Mouse (Mus musculus): ENCODE data around the gene Naa20. TPM values are rescaled to one million over a fixed set of nuclear protein-coding genes. Genes with fewer than 3 reads are reported as not detected.

The Naa20 gene
- total RNA-seq (2021) = 10 to 100 TPM; 60.9 to 67.9 TPM

GRCm38 (mm10) chr2:145901861-145902260, at the start of gene Naa20:
Gene Naa20, plus strand, starts transcription at chr2:145902099.
- intact Hi-C loops (cut with DNase I) = no loop called here
- no peak for DNase-seq

GRCm38 (mm10) chr2:145855831-145856230, 46.1 kb upstream of the Naa20 start:
- DNase-seq = no peak
- intact Hi-C loops (cut with DNase I) = no loop called here

DNA sequence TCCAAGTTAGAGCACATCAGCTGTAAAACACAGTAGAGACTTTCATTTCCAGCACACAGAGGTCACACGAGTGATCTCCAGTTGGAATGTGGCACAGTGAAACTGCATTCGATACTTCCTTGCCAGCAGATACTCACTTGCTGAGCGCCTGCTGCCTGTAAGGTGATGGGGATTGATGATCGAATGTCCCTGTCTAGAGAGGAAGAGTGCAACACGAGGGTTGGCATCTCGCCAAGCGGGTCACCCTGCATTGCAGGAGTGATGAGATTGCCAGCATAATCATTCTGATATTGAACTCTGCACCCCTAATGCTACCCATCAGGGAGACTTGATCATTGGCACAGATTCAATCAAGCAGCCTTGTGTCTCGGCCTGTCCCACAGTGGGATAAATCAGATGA, 44.0 kb upstream of the Naa20 start:
- intact Hi-C loops (cut with DNase I) = no loop called here
- peak; percentile 38 for DNase-seq

DNA sequence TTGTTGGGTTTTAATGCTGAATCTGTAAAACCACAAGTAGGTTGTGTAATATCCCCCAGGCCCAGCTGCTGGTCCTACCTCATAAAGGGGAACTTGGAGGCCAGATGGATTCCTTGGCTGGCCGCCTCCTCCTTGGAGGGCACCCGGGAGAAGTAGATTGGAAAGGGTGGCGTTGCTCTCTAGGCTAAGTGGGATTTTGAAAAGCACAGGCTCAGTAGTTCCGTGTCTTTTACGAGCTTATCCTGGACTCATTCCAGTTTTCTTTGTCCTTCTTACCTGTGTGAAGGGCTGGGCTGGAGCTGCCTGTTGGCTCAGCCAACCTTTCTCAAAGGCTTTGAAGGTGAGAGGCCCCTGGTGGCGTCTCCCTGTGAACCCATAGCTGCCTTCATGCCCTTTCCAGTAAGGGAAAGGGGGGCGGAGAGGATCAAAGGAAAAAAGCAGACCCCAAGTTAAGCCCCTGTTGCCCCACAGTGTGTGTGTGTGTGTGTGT, 42.4 kb upstream of the Naa20 start:
- peak; percentile 80 for DNase-seq
- intact Hi-C loops (cut with DNase I) = no loop called here

DNA sequence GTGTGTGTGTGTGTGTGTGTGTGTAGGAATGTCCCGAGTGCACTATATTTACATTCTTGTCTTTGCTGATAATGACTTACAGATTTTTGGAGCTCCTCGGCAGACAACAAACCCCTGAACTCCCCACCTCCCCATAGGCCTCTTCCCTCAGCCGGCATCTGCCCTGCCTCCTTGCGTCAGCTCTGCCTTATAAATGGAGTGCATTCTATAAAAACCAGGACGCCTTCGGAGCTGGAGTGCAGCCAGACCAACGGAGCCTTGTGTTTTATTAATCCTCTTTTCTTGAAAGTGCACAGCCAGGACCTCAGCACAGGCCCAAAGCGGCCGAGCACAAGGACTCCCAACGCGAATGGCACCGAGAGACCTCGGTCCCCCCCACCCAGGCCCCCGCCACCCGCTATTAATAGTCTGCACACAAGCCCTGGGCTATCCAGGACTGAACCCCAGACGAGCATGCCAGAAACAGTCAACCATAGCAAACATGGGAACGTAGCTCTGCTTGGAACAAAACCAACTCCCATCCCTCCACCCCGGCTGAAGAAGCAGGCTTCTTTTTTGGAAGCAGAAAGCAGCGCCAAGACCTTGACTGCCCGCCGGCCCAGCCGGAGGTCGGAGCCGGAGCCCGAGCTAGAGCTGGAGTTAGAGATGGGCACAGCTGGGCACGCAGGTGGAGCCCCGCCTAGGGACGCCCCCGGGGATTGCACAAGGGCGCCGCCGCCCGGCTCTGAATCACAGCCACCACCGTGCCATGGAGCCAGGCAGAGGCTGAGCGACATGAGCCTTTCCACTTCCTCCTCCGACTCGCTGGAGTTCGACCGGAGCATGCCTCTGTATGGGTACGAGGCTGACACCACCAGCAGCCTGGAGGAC, 41.7 kb upstream of the Naa20 start:
- intact Hi-C loops (cut with DNase I) = no loop called here
- DNase-seq = peak; percentile 81

DNA sequence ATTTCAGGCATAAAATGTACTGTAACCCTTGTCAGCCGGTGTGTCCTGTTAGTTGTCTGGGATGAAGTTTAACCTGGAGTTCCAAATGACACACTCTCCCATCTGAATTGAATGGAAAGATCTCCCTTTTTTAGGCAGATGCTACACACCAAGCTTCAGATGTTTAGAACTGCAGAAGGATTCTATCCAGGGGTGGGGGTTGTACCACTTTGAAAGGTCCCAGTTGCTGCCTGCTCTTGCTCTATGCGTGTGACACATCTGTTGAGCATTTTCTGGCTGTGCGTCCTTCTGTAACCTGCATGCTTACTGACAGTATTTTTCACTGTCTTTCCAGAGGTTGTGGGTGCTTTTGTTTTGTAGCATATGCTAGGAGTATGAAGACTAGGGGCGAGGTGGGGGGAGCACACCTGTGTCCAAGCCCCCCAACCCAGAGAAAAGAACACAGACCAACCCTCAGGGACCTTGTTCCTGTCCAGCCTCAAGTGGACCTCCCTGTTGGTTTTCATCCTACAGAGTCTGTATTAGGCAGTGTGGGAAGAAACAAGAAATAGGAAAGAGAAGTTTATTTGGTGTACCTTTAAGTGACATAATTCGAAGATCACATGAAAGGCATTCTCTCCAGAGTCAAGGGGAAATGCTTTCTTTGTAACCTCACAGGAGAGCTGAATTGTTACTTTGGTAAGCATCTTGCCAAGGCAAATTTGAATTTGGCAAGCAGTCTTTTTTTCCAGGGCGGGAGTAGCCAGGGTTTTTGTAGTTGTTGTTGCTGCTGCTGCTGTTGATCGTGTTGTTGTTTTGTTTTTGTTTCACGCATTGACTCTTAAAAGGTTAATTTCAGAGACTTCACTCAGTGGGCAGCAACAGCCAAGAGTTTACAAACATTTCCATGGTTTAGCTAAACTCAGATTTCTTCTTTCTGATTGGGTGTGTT, 40.4 kb upstream of the Naa20 start:
- intact Hi-C loops (cut with DNase I) = no loop called here
- DNase-seq = no peak

DNA sequence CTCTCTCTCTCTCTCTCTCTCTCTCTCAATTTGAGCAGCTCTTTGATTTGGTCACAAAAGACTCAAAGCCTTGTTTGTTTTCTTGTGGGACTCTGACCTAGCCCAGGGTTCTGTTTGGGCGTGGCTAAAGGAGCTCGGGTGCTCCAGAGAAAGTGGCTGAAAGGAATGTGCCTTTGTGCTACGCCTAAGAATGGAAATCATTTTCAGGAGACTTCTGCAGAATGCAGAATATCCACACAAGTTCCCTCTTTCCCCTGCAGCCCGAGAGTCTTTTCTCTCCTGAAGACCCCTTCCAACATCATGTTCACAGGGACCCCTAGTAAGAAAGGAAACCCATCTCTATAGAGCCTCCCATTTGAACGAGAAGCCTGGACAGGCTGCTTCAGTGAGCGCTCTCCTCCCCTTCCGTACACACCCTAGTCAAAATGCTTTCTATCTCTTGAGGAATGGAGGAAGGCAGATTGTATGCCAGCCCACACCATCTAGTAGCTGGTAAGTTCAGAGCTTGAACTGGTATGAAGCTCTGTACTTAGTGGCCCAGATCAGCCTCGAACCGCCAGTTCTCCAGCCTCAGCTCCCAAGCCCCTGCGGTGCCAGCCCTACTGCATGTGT, 39.6 kb upstream of the Naa20 start:
- no peak for DNase-seq
- intact Hi-C loops (cut with DNase I) = no loop called here

DNA sequence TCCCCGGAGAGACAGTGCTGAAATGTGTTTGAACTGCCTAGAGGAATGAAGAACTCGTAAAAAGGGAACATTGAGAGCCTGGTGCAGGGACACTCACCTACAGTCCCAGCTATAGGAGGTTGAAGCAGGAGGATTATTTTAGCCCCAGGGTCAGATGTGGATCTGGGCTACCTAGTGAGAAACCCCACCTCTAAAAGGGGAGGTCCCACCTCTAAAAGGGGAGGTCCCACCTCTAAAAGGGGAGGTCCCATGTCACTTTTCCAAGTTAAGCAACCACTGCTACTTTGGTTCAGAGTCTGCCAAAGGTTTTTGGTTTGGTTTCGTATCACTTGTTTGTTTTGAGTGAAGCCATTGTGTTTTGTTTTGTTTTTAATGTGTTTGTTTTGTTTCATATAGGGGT, 36.6 kb upstream of the Naa20 start:
- intact Hi-C loops (cut with DNase I) = no loop called here
- DNase-seq = no peak

GRCm38 (mm10) chr2:145866238-145866637, 35.7 kb upstream of the Naa20 start:
- no peak for DNase-seq
- intact Hi-C loops (cut with DNase I) = no loop called here

DNA sequence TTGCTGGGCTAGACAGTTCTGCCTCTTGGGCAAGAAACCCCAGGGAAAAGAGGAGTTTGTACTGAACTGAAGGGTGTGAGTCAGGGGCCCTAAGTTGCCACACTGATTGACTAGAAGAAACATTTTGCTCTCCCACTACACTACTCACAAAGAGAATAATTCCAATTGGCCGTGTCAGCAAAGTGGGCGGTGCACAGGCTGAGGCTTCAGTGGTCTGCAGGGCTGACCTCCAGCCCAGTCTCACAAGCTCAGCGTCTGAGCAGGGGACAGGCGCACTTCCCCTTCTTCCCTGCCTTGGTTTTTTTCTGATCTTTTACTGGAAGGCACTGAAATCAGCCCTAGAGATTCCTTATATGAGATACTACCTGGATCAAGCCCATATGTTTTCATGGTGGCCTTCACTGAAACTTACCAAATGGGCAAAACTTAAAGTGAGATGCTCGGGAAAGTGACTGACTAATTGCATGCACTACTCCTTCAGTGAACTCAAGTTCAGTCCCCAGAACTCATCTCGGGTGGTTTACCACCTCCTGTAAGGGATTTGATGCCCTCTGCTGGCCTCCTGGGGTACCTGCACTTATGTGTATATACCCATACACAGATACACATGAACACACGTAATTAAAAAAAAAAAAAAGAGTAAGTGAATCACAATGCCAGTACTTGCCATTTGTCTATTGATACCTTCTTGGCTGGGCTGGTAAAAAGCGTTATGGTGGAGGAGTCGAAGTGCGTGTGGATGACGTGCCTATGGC, 35.0 kb upstream of the Naa20 start:
- intact Hi-C loops (cut with DNase I) = no loop called here
- no peak for DNase-seq

- intact Hi-C loops (cut with DNase I) = no loop called here
- no peak for DNase-seq
These were observed 30.6 kb upstream of the Naa20 start for GRCm38 (mm10) chr2:145871308-145871707.

DNA sequence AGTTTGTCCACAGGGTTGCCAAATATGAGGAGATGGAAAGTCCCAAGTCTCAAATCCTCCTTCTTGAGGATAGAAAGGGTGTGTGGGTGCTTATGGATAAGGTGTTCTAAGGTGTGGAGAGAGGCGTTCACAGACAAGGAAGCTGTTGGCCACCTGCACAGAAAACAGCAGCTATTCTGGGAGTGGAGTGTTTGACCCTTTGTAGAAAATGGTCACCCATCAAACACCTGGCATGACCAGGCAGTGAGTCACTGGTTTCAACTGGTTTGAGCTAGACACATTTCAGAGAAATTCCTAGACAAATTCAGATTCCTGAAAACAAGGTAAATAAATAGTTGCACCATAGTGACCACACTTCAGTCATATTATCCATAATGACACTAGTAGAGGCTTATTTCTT, 29.8 kb upstream of the Naa20 start:
- intact Hi-C loops (cut with DNase I) = no loop called here
- no peak for DNase-seq

- intact Hi-C loops (cut with DNase I) = no loop called here
- no peak for DNase-seq
These were observed 27.9 kb upstream of the Naa20 start for GRCm38 (mm10) chr2:145873953-145874352.

- no peak for DNase-seq
- intact Hi-C loops (cut with DNase I) = no loop called here
These were observed 26.9 kb upstream of the Naa20 start for GRCm38 (mm10) chr2:145874879-145875482.

DNA sequence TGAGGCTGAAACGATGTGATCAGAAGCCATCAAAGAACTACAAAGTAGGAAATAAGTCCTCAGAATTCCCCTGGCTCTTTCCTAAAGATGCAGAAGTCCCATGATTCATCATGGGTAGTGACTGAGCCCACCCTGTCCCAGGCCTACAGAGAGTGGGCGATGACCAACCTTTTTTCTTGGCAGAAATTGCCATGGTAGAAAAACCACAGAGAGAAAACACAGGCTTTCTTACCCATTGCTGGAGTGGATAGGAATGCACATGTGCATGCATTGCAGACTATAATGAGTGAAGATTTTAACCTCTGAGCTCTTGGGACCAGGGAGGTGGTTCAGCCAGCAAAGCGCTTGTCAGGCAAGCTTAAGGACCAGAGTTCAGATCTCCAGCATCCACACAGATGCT, 24.7 kb upstream of the Naa20 start:
- intact Hi-C loops (cut with DNase I) = no loop called here
- no peak for DNase-seq

GRCm38 (mm10) chr2:145880887-145881747, 20.8 kb upstream of the Naa20 start:
- no peak for DNase-seq
- intact Hi-C loops (cut with DNase I) = loop anchor here (10.0 kb wide), 1 partner anchor 176 kb away; no protein-coding TSS in a partner anchor

DNA sequence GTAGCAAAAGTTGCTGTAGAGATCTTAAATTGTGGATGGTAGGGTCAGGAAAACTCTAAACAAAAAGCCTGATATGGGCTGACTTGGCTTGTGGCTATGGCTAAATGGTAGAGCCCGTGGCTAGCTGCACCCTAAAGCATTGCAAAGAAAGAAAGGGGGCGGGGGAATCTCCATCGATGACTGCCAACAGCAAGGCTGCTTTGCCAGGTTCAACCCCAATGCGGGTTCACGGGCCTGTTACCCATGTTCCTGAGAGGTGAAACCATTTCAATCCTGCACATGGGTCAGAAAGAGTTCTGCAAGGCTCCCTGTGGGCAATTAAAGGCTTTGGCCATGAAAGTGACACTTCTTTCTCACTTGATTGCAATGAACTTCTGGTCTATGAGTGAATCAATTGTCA, 20.0 kb upstream of the Naa20 start:
- intact Hi-C loops (cut with DNase I) = loop anchor here (10.0 kb wide), 1 partner anchor 177 kb away; no protein-coding TSS in a partner anchor
- no peak for DNase-seq

DNA sequence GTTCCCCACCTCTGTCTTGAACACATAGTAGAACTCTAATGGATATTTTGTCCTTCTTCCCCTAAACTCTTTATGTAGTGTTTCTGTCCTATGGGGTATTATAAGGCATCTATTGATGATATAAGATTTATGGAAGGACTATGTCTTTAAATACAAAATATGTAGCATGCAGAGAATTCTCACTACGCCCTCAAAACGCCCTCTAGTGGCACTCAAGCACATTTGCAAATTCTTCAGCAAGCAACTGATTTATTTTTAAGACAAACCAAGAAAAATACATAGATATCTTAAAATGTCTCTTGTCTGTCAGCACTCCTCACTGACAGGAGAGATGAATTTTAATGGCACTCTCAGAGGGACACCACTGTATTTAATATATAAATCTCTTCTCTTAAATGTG, 19.5 kb upstream of the Naa20 start:
- intact Hi-C loops (cut with DNase I) = loop anchor here (10.0 kb wide), 1 partner anchor 178 kb away; no protein-coding TSS in a partner anchor

More for the DNA sequence above, 19.5 kb upstream of the Naa20 start:
- DNase-seq = no peak
